Mouse (Mus musculus) gastrocnemius, postnatal 36 days (tissue): Measurements from ENCODE around the gene Acot11. TPM values are rescaled to one million over a fixed set of nuclear protein-coding genes. Genes with fewer than 3 reads are reported as not detected.
"Not testable (repeated sequence)": the region's sequence is repeated elsewhere in the genome, so short reads cannot be mapped to it uniquely, and the experiment has no call there.

Experiments
- DNase-seq, 2 experiments: peaks; one replicate each; pipeline ENCODE4 v3.0.0; 2022
- intact Hi-C: fragments of 180-260 bp; cut with DNase I; formaldehyde crosslinking; loops from one replicate; pipeline ENCODE4 v1.15.1; 2025
- total RNA-seq, 2 experiments: library from RNA; stranded (reverse); gene quantifications; 2 replicates each; pipeline ENCODE4 v1.2.3; 2021

Gene Acot11
- total RNA-seq, 2 experiments from 2014 or later, result 7.9 to 9.5 TPM

- intact Hi-C loops, result no loop called here
- no peak for DNase-seq
Measured at GRCm38 (mm10) chr4:106784806-106785205, 20.0 kb downstream of the Acot11 start.

GRCm38 (mm10) chr4:106783137-106783536, 21.7 kb downstream of the Acot11 start:
- intact Hi-C loops, result no loop called here
- DNase-seq, result no peak

- intact Hi-C loops, result no loop called here
- no peak for DNase-seq
Measured at GRCm38 (mm10) chr4:106780045-106780444, 24.8 kb downstream of the Acot11 start.

GRCm38 (mm10) chr4:106778116-106778788, 26.5 kb downstream of the Acot11 start:
- peak; percentile 94 to 97 for DNase-seq
- intact Hi-C loops, result no loop called here

GRCm38 (mm10) chr4:106776998-106777397, 27.8 kb downstream of the Acot11 start:
- intact Hi-C loops, result no loop called here
- no peak for DNase-seq

- intact Hi-C loops, DNase-seq: not testable (repeated sequence)
Measured at GRCm38 (mm10) chr4:106775767-106776166, 29.0 kb downstream of the Acot11 start.

- DNase-seq, result no peak
- intact Hi-C loops, result no loop called here
Measured at GRCm38 (mm10) chr4:106772558-106772957, 32.2 kb downstream of the Acot11 start.

- intact Hi-C loops, result no loop called here
- no peak for DNase-seq
Measured at GRCm38 (mm10) chr4:106769306-106769705, 35.5 kb downstream of the Acot11 start.

GRCm38 (mm10) chr4:106764166-106764565, 40.6 kb downstream of the Acot11 start:
- no peak for DNase-seq
- intact Hi-C loops, result no loop called here

- intact Hi-C loops, result loop anchor here (5.0 kb wide), 1 partner anchor 86 kb away; no protein-coding TSS in a partner anchor
- no peak for DNase-seq
Measured at GRCm38 (mm10) chr4:106751726-106752125, 53.1 kb downstream of the Acot11 start.

GRCm38 (mm10) chr4:106749699-106750098, 55.1 kb downstream of the Acot11 start:
- intact Hi-C loops, result loop anchor here (5.0 kb wide), 2 partner anchors 88 to 413 kb away; no protein-coding TSS in a partner anchor

GRCm38 (mm10) chr4:106747001-106747580, 57.7 kb downstream of the Acot11 start:
- intact Hi-C loops, result loop anchor here (5.0 kb wide), 1 partner anchor 415 kb away; no protein-coding TSS in a partner anchor
- DNase-seq, result no peak

More at GRCm38 (mm10) chr4:106749699-106750098, 55.1 kb downstream of the Acot11 start:
- DNase-seq, result peak; percentile 41 to 42

- DNase-seq, result no peak
- intact Hi-C loops, result loop anchor here (5.0 kb wide), 1 partner anchor 416 kb away; no protein-coding TSS in a partner anchor
Measured at GRCm38 (mm10) chr4:106745862-106746261, 58.9 kb downstream of the Acot11 start.

GRCm38 (mm10) chr4:106737904-106738303, 66.9 kb downstream of the Acot11 start:
- intact Hi-C loops, result no loop called here
- DNase-seq, result no peak

- DNase-seq, result not testable (repeated sequence)
Measured at GRCm38 (mm10) chr4:106736884-106737283, 67.9 kb downstream of the Acot11 start.

GRCm38 (mm10) chr4:106733636-106734035, 71.2 kb downstream of the Acot11 start, which contains the start of gene Fam151a:
Gene Fam151a, plus strand, starts transcription at chr4:106733889.
- intact Hi-C loops, result no loop called here
- no peak for DNase-seq

More at GRCm38 (mm10) chr4:106736884-106737283, 67.9 kb downstream of the Acot11 start:
- intact Hi-C loops, result not testable (repeated sequence)

- no peak for DNase-seq
- intact Hi-C loops, result no loop called here
Measured at GRCm38 (mm10) chr4:106730814-106731213, 74.0 kb downstream of the Acot11 start, which contains the start of gene Mroh7. Gene Mroh7, minus strand, starts transcription at chr4:106730925.

- intact Hi-C loops, result no loop called here
- no peak for DNase-seq
Measured at GRCm38 (mm10) chr4:106720631-106721030, 84.2 kb downstream of the Acot11 start.

GRCm38 (mm10) chr4:106713622-106714021, 91.2 kb downstream of the Acot11 start:
- no peak for DNase-seq
- intact Hi-C loops, result no loop called here

- intact Hi-C loops, result loop anchor here (1.0 to 2.0 kb wide), 2 partner anchors 77 to 94 kb away; no protein-coding TSS in a partner anchor
- DNase-seq, result peak; percentile 65 to 66
Measured at GRCm38 (mm10) chr4:106708408-106708807, 96.4 kb downstream of the Acot11 start.

- intact Hi-C loops, result loop anchor here (1.0 to 2.0 kb wide), 2 partner anchors 77 to 93 kb away; no protein-coding TSS in a partner anchor
Measured at GRCm38 (mm10) chr4:106707957-106708356, 96.8 kb downstream of the Acot11 start.

More at GRCm38 (mm10) chr4:106707957-106708356, 96.8 kb downstream of the Acot11 start:
- DNase-seq, result no peak
